Mouse (Mus musculus): ENCODE results near the gene Epha2.
A peak's percentile ranks its signal among the peaks of the same experiment; 100 is the strongest.

GRCm38 (mm10) chr4:141271228-141271627 lies 29.8 kb upstream of the Epha2 start:
- TF ChIP-seq POLR2A (IDR thresholded peaks at IDR 0.05; ENCODE audit: low read depth, low read length) = no peak
- TF ChIP-seq CTCF (IDR thresholded peaks at IDR 0.05; ENCODE audit: borderline replicate concordance, insufficient read depth, low read length) = peak; percentile 41; the same call in 1 of the 2 replicates

Measured in embryonic fibroblast, embryonic 13.5 days (primary cell).